Mouse (Mus musculus) limb, embryonic 13.5 days (tissue): ENCODE data around the gene Rnf215. TPM values are rescaled to one million over a fixed set of nuclear protein-coding genes. Genes with fewer than 3 reads are reported as not detected.
"Not testable (repeated sequence)": the region's sequence is repeated elsewhere in the genome, so short reads cannot be mapped to it uniquely, and the experiment has no call there.

Experiments
- ATAC-seq: fragments of 200-750 bp; cut with Nextera tagmentation; 2 replicates; pipeline ENCODE4 v1.8.0; 2017; ENCODE audit warnings: low read depth, moderate number of reproducible peaks, moderate TSS enrichment; ENCODE audit not compliant: low FRiP score
- H3K27ac ChIP-seq: fragments of 300-500 bp; sonication (generic); 2 replicates; pipeline ENCODE4 v1.5.1; 2015; ENCODE audit warnings: inconsistent platforms, mild to moderate bottlenecking, moderate library complexity
- H3K27me3 ChIP-seq: fragments of 300-500 bp; sonication (generic); 2 replicates; pipeline ENCODE4 v1.6.1; 2015; ENCODE audit warnings: mild to moderate bottlenecking, inconsistent platforms
- H3K36me3 ChIP-seq: fragments of 300-500 bp; sonication (generic); 2 replicates; pipeline ENCODE4 v1.6.1; 2015; ENCODE audit warnings: inconsistent platforms, mild to moderate bottlenecking, moderate library complexity
- H3K4me1 ChIP-seq: fragments of 300-500 bp; sonication (generic); 2 replicates; pipeline ENCODE4 v1.6.1; 2015; ENCODE audit warnings: inconsistent platforms
- H3K4me2 ChIP-seq: fragments of 300-500 bp; sonication (generic); replicated peaks from 2 replicates; pipeline ENCODE4 v1.6.1; 2015; ENCODE audit warnings: inconsistent platforms, mild to moderate bottlenecking, moderate library complexity
- H3K4me3 ChIP-seq: fragments of 300-500 bp; sonication (generic); 2 replicates; pipeline ENCODE4 v1.5.1; 2015; ENCODE audit warnings: moderate library complexity, mild to moderate bottlenecking, inconsistent platforms
- H3K9ac ChIP-seq: fragments of 300-500 bp; sonication (generic); 2 replicates; pipeline ENCODE4 v1.6.1; 2015; ENCODE audit warnings: mild to moderate bottlenecking, inconsistent platforms
- H3K9me3 ChIP-seq: fragments of 300-500 bp; sonication (generic); 2 replicates; pipeline ENCODE4 v1.6.1; 2016; ENCODE audit warnings: inconsistent platforms
- WGBS: fragments of 180-500 bp; shearing (Covaris S2); methylation state at CpG from one replicate; pipeline ENCODE4 v1.1.7; 2015; 5-methylcytosine and 5-hydroxymethylcytosine counted together
- polyA plus RNA-seq: library from polyadenylated mRNA; unstranded; fragments of >200 nt; fragmentation: Nextera tagmentation; extraction: Ambion mirVana; gene quantifications from 2 replicates; pipeline ENCODE4 v1.2.1, GENCODE M21; 2015

The Rnf215 gene
- polyA plus RNA-seq, 1 experiment from 2014 or later: 38.6 TPM

- no peak overlapping the region for H3K27ac ChIP-seq
- no peak overlapping the region for H3K4me3 ChIP-seq
- no peaks in the 10 kb centered on the region for H3K9me3 ChIP-seq
- H3K4me2 ChIP-seq: no peak overlapping the region
- H3K4me1 ChIP-seq: peaks cover 21% of the 10 kb centered on the region
- peaks cover 39% of the 10 kb centered on the region for H3K27me3 ChIP-seq
- WGBS: 88% methylated on average over 4 of the region's 4 CpGs
- H3K9ac ChIP-seq: no peak overlapping the region
- ATAC-seq: no peak
- peaks cover 4% of the 10 kb centered on the region; the same call in 1 of the 2 replicates for H3K36me3 ChIP-seq
Measured at GRCm38 (mm10) chr11:4115407-4115806, 19.6 kb upstream of the Rnf215 start.

- no peak overlapping the region for H3K27ac ChIP-seq
- H3K36me3 ChIP-seq: no peaks in the 10 kb centered on the region
- peaks cover 46% of the 10 kb centered on the region for H3K27me3 ChIP-seq
- H3K9me3 ChIP-seq: no peaks in the 10 kb centered on the region
- H3K4me3 ChIP-seq: no peak overlapping the region
- ATAC-seq: no peak
- H3K4me2 ChIP-seq: peak overlapping the region; percentile 96
- H3K4me1 ChIP-seq: peaks cover 21% of the 10 kb centered on the region
- H3K9ac ChIP-seq: no peak overlapping the region
- WGBS: 56% methylated on average over 11 of the region's 11 CpGs
Measured at GRCm38 (mm10) chr11:4116458-4117141, 18.4 kb upstream of the Rnf215 start.

GRCm38 (mm10) chr11:4117372-4118071 lies 17.5 kb upstream of the Rnf215 start:
- no peaks in the 10 kb centered on the region for H3K9me3 ChIP-seq
- peak overlapping the region; percentile 85 for H3K9ac ChIP-seq
- 27% methylated on average over 3 of the region's 3 CpGs for WGBS
- H3K27me3 ChIP-seq: peaks cover 46% of the 10 kb centered on the region
- no peaks in the 10 kb centered on the region for H3K36me3 ChIP-seq
- H3K27ac ChIP-seq: no peak overlapping the region
- ATAC-seq: no peak
- peak overlapping the region; percentile 96 for H3K4me2 ChIP-seq
- peak overlapping the region; percentile 63 for H3K4me3 ChIP-seq
- H3K4me1 ChIP-seq: peaks cover 21% of the 10 kb centered on the region

GRCm38 (mm10) chr11:4118081-4118921 lies 16.7 kb upstream of the Rnf215 start:
- peak overlapping the region; percentile 96 for H3K4me2 ChIP-seq
- no peaks in the 10 kb centered on the region for H3K9me3 ChIP-seq
- H3K36me3 ChIP-seq: no peaks in the 10 kb centered on the region
- peak overlapping the region; percentile 63 for H3K4me3 ChIP-seq
- peak overlapping the region; percentile 39; the same call in 1 of the 2 replicates for H3K27ac ChIP-seq
- H3K27me3 ChIP-seq: peaks cover 46% of the 10 kb centered on the region
- peak; percentile 64 for ATAC-seq
- peaks cover 21% of the 10 kb centered on the region for H3K4me1 ChIP-seq
- H3K9ac ChIP-seq: peak overlapping the region; percentile 85
- 3% methylated on average over 41 of the region's 41 CpGs for WGBS

GRCm38 (mm10) chr11:4119635-4120034 lies 15.4 kb upstream of the Rnf215 start:
- peaks cover 21% of the 10 kb centered on the region for H3K4me1 ChIP-seq
- H3K4me3 ChIP-seq: no peak overlapping the region
- no peak for ATAC-seq
- 79% methylated on average over 5 of the region's 5 CpGs for WGBS
- H3K9me3 ChIP-seq: no peaks in the 10 kb centered on the region
- H3K36me3 ChIP-seq: no peaks in the 10 kb centered on the region
- H3K4me2 ChIP-seq: no peak overlapping the region
- no peak overlapping the region for H3K9ac ChIP-seq
- H3K27ac ChIP-seq: no peak overlapping the region
- H3K27me3 ChIP-seq: peaks cover 46% of the 10 kb centered on the region

- H3K36me3 ChIP-seq: no peaks in the 10 kb centered on the region
- peaks cover 42% of the 10 kb centered on the region for H3K27me3 ChIP-seq
- peaks cover 21% of the 10 kb centered on the region for H3K4me1 ChIP-seq
- no peak overlapping the region for H3K4me3 ChIP-seq
- no peak overlapping the region for H3K9ac ChIP-seq
- H3K9me3 ChIP-seq: peaks cover 16% of the 10 kb centered on the region; the same call in 1 of the 2 replicates
- H3K27ac ChIP-seq: no peak overlapping the region
- H3K4me2 ChIP-seq: no peak overlapping the region
- ATAC-seq: no peak
- 75% methylated on average over 3 of the region's 3 CpGs for WGBS
Measured at GRCm38 (mm10) chr11:4121691-4122090, 13.3 kb upstream of the Rnf215 start.

- Histone ChIP-seq H3K9me3 (peaks cover 20% of the 10 kb centered on the region; the same call in 1 of the 2 replicates), H3K4me3 (no peak overlapping the region), H3K27ac (no peak overlapping the region), H3K9ac (no peak overlapping the region), H3K4me1 (peaks cover 17% of the 10 kb centered on the region), H3K36me3 (no peaks in the 10 kb centered on the region), H3K27me3 (peaks cover 37% of the 10 kb centered on the region), H3K4me2 (no peak overlapping the region)
- no peak for ATAC-seq
- 82% methylated on average over 5 of the region's 5 CpGs for WGBS
Measured at GRCm38 (mm10) chr11:4122226-4122625, 12.8 kb upstream of the Rnf215 start.

- peaks cover 20% of the 10 kb centered on the region; the same call in 1 of the 2 replicates for H3K9me3 ChIP-seq
- WGBS: 76% methylated on average over 10 of the region's 10 CpGs
- H3K9ac ChIP-seq: no peak within 1 kb of the TSS
- H3K4me2 ChIP-seq: no peak within 1 kb of the TSS
- H3K4me1 ChIP-seq: peaks cover 10% of the 10 kb centered on the region
- peaks cover 30% of the 10 kb centered on the region for H3K27me3 ChIP-seq
- no peak within 1 kb of the TSS for H3K27ac ChIP-seq
- no peaks in the 10 kb centered on the region for H3K36me3 ChIP-seq
- no peak within 1 kb of the TSS for H3K4me3 ChIP-seq
- no peak for ATAC-seq
Measured at GRCm38 (mm10) chr11:4122742-4123579, 12.0 kb upstream of the Rnf215 start, which contains the start of gene Sec14l2. TSS of gene Sec14l2 (minus strand) at chr11:4123415.

- 50% methylated on average over 5 of the region's 5 CpGs for WGBS
- no peak for ATAC-seq
- Histone ChIP-seq H3K9me3 (peaks cover 20% of the 10 kb centered on the region; the same call in 1 of the 2 replicates), H3K36me3 (no peaks in the 10 kb centered on the region), H3K27ac (no peak overlapping the region), H3K4me1 (peaks cover 2% of the 10 kb centered on the region), H3K4me3 (no peak overlapping the region), H3K4me2 (no peak overlapping the region), H3K27me3 (peaks cover 22% of the 10 kb centered on the region), H3K9ac (no peak overlapping the region)
Measured at GRCm38 (mm10) chr11:4123922-4124321, 11.1 kb upstream of the Rnf215 start.

GRCm38 (mm10) chr11:4127059-4127458 lies 7.9 kb upstream of the Rnf215 start:
- Histone ChIP-seq H3K4me3 (no peak overlapping the region), H3K27ac (no peak overlapping the region), H3K4me1 (no peaks in the 10 kb centered on the region), H3K27me3 (no peaks in the 10 kb centered on the region), H3K36me3 (no peaks in the 10 kb centered on the region), H3K4me2 (no peak overlapping the region), H3K9me3 (peaks cover 20% of the 10 kb centered on the region; the same call in 1 of the 2 replicates), H3K9ac (no peak overlapping the region)
- WGBS: 89% methylated on average over 1 of the region's 1 CpGs
- ATAC-seq: no peak

- ATAC-seq, H3K27ac ChIP-seq, H3K4me2 ChIP-seq, H3K27me3 ChIP-seq, H3K36me3 ChIP-seq, H3K4me3 ChIP-seq, H3K9ac ChIP-seq, H3K4me1 ChIP-seq: not testable (repeated sequence)
- WGBS: 88% methylated on average over 4 of the region's 4 CpGs
- peaks cover 23% of the 10 kb centered on the region for H3K9me3 ChIP-seq
Measured at GRCm38 (mm10) chr11:4128461-4128860, 6.5 kb upstream of the Rnf215 start.
